Mouse (Mus musculus) neural tube, embryonic 12.5 days (tissue): Measurements from ENCODE around the gene Zfand5. TPM values are rescaled to one million over a fixed set of nuclear protein-coding genes. Genes with fewer than 3 reads are reported as not detected.

Source experiments
- ATAC-seq: fragments of 200-750 bp; cut with Nextera tagmentation; 2 replicates; pipeline ENCODE4 v1.8.0; 2017; ENCODE audit warnings: low read depth, mild to moderate bottlenecking, moderate TSS enrichment, moderate library complexity; ENCODE audit not compliant: low FRiP score
- H3K27ac ChIP-seq: fragments of 300-500 bp; sonication (generic); 2 replicates; pipeline ENCODE4 v1.5.1; 2016
- H3K27me3 ChIP-seq: fragments of 300-500 bp; sonication (generic); replicated peaks from 2 replicates; pipeline ENCODE4 v1.6.1; 2016; ENCODE audit warnings: mild to moderate bottlenecking
- H3K36me3 ChIP-seq: fragments of 300-500 bp; sonication (generic); 2 replicates; pipeline ENCODE4 v1.6.1; 2016; ENCODE audit warnings: mild to moderate bottlenecking
- H3K4me1 ChIP-seq: fragments of 300-500 bp; sonication (generic); 2 replicates; pipeline ENCODE4 v1.6.1; 2016
- H3K4me2 ChIP-seq: fragments of 300-500 bp; sonication (generic); replicated peaks from 2 replicates; pipeline ENCODE4 v1.6.1; 2016; ENCODE audit warnings: mild to moderate bottlenecking
- H3K4me3 ChIP-seq: fragments of 300-500 bp; sonication (generic); 2 replicates; pipeline ENCODE4 v1.5.1; 2016
- H3K9ac ChIP-seq: fragments of 300-500 bp; sonication (generic); 2 replicates; pipeline ENCODE4 v1.6.1; 2016; ENCODE audit warnings: mild to moderate bottlenecking
- H3K9me3 ChIP-seq: fragments of 300-500 bp; sonication (generic); 2 replicates; pipeline ENCODE4 v1.6.1; 2016; ENCODE audit warnings: mild to moderate bottlenecking
- WGBS: fragments of 180-500 bp; shearing (Covaris S2); methylation state at CpG from one replicate; pipeline ENCODE4 v1.1.7; 2016; 5-methylcytosine and 5-hydroxymethylcytosine counted together
- polyA plus RNA-seq: library from polyadenylated mRNA; unstranded; fragments of >200 nt; fragmentation: Nextera tagmentation; extraction: Ambion mirVana; gene quantifications from 2 replicates; pipeline ENCODE4 v1.2.1, GENCODE M21; 2016

Gene Zfand5
- polyA plus RNA-seq, 1 experiment from 2014 or later: 221 TPM

DNA sequence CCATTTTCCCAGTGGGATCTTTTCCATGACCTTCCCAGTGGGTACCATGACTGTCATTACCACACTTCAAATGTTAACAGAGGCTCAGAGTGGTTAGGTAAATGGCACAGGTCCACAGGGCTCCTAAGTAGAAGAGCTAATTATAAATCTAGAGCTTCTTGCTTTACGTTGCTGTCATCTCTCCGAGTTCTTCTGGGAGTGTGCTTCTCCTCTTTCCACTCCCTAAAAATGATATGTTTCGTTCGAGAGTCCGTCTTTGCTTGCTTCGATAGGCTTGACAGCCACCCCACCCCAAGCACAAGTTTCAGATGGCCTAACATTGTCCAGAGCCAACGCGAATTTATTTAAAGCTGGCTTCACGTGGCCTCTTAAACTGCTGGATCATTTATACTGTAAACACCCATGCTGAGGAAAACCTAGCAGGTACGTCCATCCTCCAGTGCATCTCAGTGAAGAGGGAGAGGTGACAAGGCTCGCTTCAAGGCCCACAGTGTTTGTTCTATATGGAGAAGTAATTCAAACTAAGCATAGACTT is 59.6 kb downstream of the Zfand5 start:
- Histone ChIP-seq H3K4me1 (no peaks in the 10 kb centered on the region), H3K36me3 (no peaks in the 10 kb centered on the region), H3K4me2 (no peak overlapping the region), H3K27ac (no peak overlapping the region), H3K9me3 (no peaks in the 10 kb centered on the region), H3K27me3 (no peaks in the 10 kb centered on the region), H3K4me3 (no peak overlapping the region), H3K9ac (no peak overlapping the region)
- 89% methylated on average over 11 of the region's 11 CpGs for WGBS
- ATAC-seq: no peak

Other genes with a start within 250 kb of the Zfand5 start
- gene Gda, start 201.2 kb downstream of the Zfand5 start, polyA plus RNA-seq: 0.10 TPM in 2 replicates